Mouse (Mus musculus): ENCODE data around the gene Aldh1a3.

- TF ChIP-seq CTCF (conservative IDR thresholded peaks at IDR 0.05; ENCODE audit: insufficient read depth, insufficient read length, low read depth, low read length), result no peak
- TF ChIP-seq POLR2A (IDR thresholded peaks at IDR 0.05; ENCODE audit: low read depth, low read length), result no peak
These were observed 44.4 kb upstream of the Aldh1a3 start for GRCm38 (mm10) chr7:66471641-66472216.

All from kidney, adult 2 months (tissue).